Comparison of ENCODE assay signal across 17 mouse cellular contexts in the genomic region with DNA sequence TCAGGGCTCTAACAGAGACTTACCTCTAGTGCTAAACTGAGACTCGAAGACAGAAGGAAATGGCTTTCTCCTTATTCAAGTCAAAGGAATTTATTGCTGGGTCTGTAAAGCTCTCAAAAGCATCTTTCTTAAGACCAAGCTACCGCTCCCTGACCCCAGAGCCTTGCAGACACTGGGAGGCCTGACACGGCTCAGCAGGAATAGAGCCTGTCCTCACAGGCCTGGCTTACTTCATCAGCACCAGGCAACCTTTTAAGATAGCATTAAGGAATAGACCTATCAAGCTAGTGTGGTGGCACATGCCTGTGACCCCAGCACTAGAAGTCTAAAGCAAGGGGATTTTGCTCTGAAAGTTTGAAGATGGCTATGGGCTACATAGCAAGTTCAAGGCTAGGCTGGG.
"Had no signal": no experiment of that assay in that cellular context is flagged by ENCODE, and none has a peak within 500 bp of the region (broad histone marks: within the 10 kb centered on the region; RNA-seq: fewer than 3 reads in every experiment).

No protein-coding gene starts in this region.

- H3K36me3 ChIP-seq: lung, embryonic 15.5 days; midbrain, embryonic 12.5 days; neural tube, embryonic 12.5 days; stomach, embryonic 15.5 days had no signal

- H3K4me2 ChIP-seq: lung, embryonic 15.5 days; midbrain, embryonic 12.5 days; neural tube, embryonic 12.5 days; stomach, embryonic 15.5 days had no signal

- H3K9ac ChIP-seq: liver, postnatal 0 days; lung, embryonic 15.5 days; midbrain, embryonic 12.5 days; neural tube, embryonic 12.5 days; stomach, embryonic 15.5 days had no signal

- DNase-seq: liver, postnatal 0 days; lung, adult 2 months; lung, postnatal 14 days; lung, postnatal 36 days; midbrain, embryonic 14.5 days; right cerebral cortex, postnatal 14 days; thymus, adult 2 months; thymus, postnatal 25 days; thymus, postnatal 4 days had no signal

- H3K9me3 ChIP-seq: lung, embryonic 15.5 days; midbrain, embryonic 12.5 days; neural tube, embryonic 12.5 days; stomach, embryonic 15.5 days had no signal

- H3K4me3 ChIP-seq: lung, embryonic 15.5 days; megakaryocyte, embryonic 14.5 days; midbrain, embryonic 12.5 days; neural tube, embryonic 12.5 days; stomach, embryonic 15.5 days had no signal

- ATAC-seq: liver, postnatal 0 days; lung, postnatal 0 days had no signal

- H3K27me3 ChIP-seq: neural tube, embryonic 12.5 days had no signal

- H3K4me1 ChIP-seq: neural tube, embryonic 12.5 days had no signal

- H3K27ac ChIP-seq: lung, embryonic 15.5 days; macrophage; midbrain, embryonic 12.5 days; neural tube, embryonic 12.5 days; stomach, embryonic 15.5 days; stomach, postnatal 0 days had no signal
